Mouse (Mus musculus) liver, postnatal 0 days (tissue): ENCODE measurements around the gene Ttc28. TPM values are rescaled to one million over a fixed set of nuclear protein-coding genes. Genes with fewer than 3 reads are reported as not detected.

ENCODE experiments used
- ATAC-seq: fragments of 200-750 bp; cut with Nextera tagmentation; 2 replicates; pipeline ENCODE4 v1.8.0; 2017; ENCODE audit warnings: mild to moderate bottlenecking, moderate library complexity
- DNase-seq: peaks from one replicate; pipeline ENCODE4 v3.0.0-alpha.2; 2016
- H3K27ac ChIP-seq: fragments of 300-500 bp; sonication (generic); 2 replicates; pipeline ENCODE4 v1.5.1; 2014; ENCODE audit warnings: antibody characterized with exemption, moderate library complexity, mild to moderate bottlenecking, low read depth
- H3K27me3 ChIP-seq: fragments of 300-500 bp; sonication (generic); 2 replicates; pipeline ENCODE4 v1.6.1; 2014; ENCODE audit warnings: low read length, control low read depth, mixed read lengths; ENCODE audit not compliant: insufficient read depth
- H3K36me3 ChIP-seq: fragments of 300-500 bp; sonication (generic); replicated peaks from 2 replicates; pipeline ENCODE4 v1.6.1; 2014; ENCODE audit warnings: mild to moderate bottlenecking, control low read depth, low read length, moderate library complexity, mixed read lengths; ENCODE audit not compliant: insufficient read depth
- H3K4me1 ChIP-seq: fragments of 300-500 bp; sonication (generic); 2 replicates; pipeline ENCODE4 v1.6.1; 2014; ENCODE audit warnings: antibody characterized with exemption, mild to moderate bottlenecking, control low read depth; ENCODE audit not compliant: insufficient read depth
- H3K4me2 ChIP-seq: fragments of 300-500 bp; sonication (generic); 2 replicates; pipeline ENCODE4 v1.6.1; 2014; ENCODE audit warnings: low read depth, mild to moderate bottlenecking, low read length, moderate library complexity, mixed read lengths
- H3K4me3 ChIP-seq: fragments of 300-500 bp; sonication (generic); 2 replicates; pipeline ENCODE4 v1.5.1; 2014; ENCODE audit warnings: low read depth, low read length
- H3K9ac ChIP-seq: fragments of 300-500 bp; sonication (generic); replicated peaks from 2 replicates; pipeline ENCODE4 v1.6.1; 2014; ENCODE audit warnings: mild to moderate bottlenecking, moderate library complexity
- H3K9me3 ChIP-seq: fragments of 300-500 bp; sonication (generic); 2 replicates; pipeline ENCODE4 v1.6.1; 2016; ENCODE audit warnings: mild to moderate bottlenecking, control low read depth, low read length, mixed read lengths
- CTCF ChIP-seq: sonication (generic); IDR thresholded peaks from 2 replicates; pipeline ENCODE4 v1.5.1; 2016; ENCODE audit warnings: antibody characterized with exemption, low read depth
- EP300 ChIP-seq: IDR thresholded peaks from 2 replicates; pipeline ENCODE4 v1.6.1; 2016; ENCODE audit warnings: antibody characterized with exemption, low read depth, mild to moderate bottlenecking
- WGBS: fragments of 180-500 bp; shearing (Covaris S2); extraction: QIAGEN DNeasy Blood & Tissue Kit; methylation state at CpG from one replicate; pipeline ENCODE4 v1.1.7; 2014; ENCODE audit not compliant: insufficient replicate concordance; 5-methylcytosine and 5-hydroxymethylcytosine counted together
- polyA plus RNA-seq: library from polyadenylated mRNA; unstranded; fragments of >200 nt; fragmentation: Nextera tagmentation; extraction: Ambion mirVana; gene quantifications from 2 replicates; pipeline ENCODE4 v1.2.1, GENCODE M21; 2015

The Ttc28 gene
- polyA plus RNA-seq, 1 experiment from 2014 or later = 0.73 TPM

DNA sequence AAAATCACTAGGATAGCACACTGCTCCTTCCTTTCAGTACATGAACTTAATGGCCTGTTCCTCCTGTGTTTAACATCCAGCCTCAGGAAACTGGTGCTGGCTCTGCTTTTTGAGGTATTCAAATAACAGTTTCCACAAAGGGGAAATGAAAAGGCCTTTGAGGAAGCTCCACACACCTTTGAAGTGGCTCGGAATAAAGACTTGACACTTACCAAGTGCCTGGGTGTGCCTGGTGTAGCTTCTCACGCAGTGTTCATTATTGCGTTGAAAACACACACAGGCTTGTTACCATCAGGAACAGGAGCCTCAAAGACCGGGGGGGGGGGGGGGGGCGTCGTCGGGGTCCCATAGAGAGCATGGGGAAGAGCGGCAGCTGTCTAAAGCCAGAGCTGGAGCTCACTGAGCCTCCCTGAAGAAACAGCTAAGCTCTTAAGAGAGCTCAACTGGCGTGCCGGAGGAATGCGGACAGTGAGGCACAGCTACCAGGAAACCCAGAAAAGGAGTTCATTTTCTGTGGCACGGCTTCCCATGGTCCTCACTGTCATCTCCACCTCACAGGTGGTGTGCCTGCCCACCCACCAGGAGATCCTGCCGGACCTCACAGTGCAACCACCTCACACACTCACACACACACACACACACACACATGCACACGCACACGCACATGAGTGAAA lies 320.7 kb downstream of the Ttc28 start:
- H3K27ac ChIP-seq = no peak overlapping the region
- ATAC-seq (no peak), DNase-seq (no peak)
- H3K9me3 ChIP-seq = no peaks in the 10 kb centered on the region
- WGBS = 55% methylated on average over 15 of the region's 15 CpGs
- no peak overlapping the region for H3K9ac ChIP-seq
- H3K27me3 ChIP-seq = no peaks in the 10 kb centered on the region
- H3K4me3 ChIP-seq = no peak overlapping the region
- TF ChIP-seq EP300 = no peak
- TF ChIP-seq CTCF = no peak
- no peak overlapping the region for H3K4me2 ChIP-seq
- no peaks in the 10 kb centered on the region for H3K4me1 ChIP-seq
- no peaks in the 10 kb centered on the region for H3K36me3 ChIP-seq

- H3K4me2 ChIP-seq = no peak overlapping the region
- no peak overlapping the region for H3K27ac ChIP-seq
- no peak overlapping the region for H3K9ac ChIP-seq
- no peak overlapping the region for H3K4me3 ChIP-seq
- ATAC-seq = no peak
- H3K4me1 ChIP-seq = no peaks in the 10 kb centered on the region
- 75% methylated on average over 16 of the region's 16 CpGs for WGBS
- H3K9me3 ChIP-seq = no peaks in the 10 kb centered on the region
- H3K27me3 ChIP-seq = no peaks in the 10 kb centered on the region
- no peaks in the 10 kb centered on the region for H3K36me3 ChIP-seq
- no peak for DNase-seq
- no peak for TF ChIP-seq EP300
- TF ChIP-seq CTCF = no peak
These were observed 321.5 kb downstream of the Ttc28 start for GRCm38 (mm10) chr5:111200915-111201610.

- DNase-seq (no peak), ATAC-seq (no peak)
- H3K4me2 ChIP-seq = no peak overlapping the region
- H3K36me3 ChIP-seq = no peaks in the 10 kb centered on the region
- TF ChIP-seq EP300 (no peak), CTCF (no peak)
- H3K27ac ChIP-seq = no peak overlapping the region
- H3K9ac ChIP-seq = no peak overlapping the region
- H3K4me1 ChIP-seq = 0 out of 2 replicates have a peak, but pooled peaks cover 3% of the 10 kb centered on the region
- H3K9me3 ChIP-seq = no peaks in the 10 kb centered on the region
- H3K4me3 ChIP-seq = no peak overlapping the region
- WGBS = 62% methylated on average over 5 of the region's 5 CpGs
- H3K27me3 ChIP-seq = no peaks in the 10 kb centered on the region
These were observed 324.6 kb downstream of the Ttc28 start for GRCm38 (mm10) chr5:111204221-111204620.

DNA sequence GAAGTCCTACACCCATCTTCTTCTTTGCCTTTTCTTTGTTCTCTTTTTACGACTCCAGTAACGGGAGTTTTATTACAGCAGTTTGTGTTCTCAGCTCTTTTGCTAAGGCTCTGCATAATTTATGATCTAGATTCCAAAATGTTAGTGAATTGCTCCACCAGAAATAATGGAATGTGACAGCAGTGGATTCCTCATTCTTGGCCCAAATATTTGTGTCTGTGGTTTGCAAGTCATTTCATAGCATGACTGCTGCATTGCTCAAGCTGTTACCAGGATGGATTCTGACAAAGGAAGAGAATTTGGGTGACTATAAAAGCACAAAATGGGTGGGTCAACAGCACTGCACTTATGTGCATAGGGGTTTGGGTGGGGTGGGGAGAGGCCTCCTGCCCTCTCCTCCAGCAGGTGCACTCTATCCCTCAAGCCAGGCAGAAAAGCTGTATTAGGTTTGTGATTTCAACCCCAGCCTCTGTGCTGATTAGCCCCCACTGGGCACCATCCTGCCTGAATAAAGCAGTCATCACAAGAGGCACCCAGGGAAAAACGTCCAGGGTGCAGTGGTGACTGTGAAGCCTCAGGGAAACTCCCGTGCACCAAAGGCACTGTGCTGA lies 325.5 kb downstream of the Ttc28 start:
- no peak overlapping the region for H3K9ac ChIP-seq
- H3K4me3 ChIP-seq = no peak overlapping the region
- no peaks in the 10 kb centered on the region for H3K9me3 ChIP-seq
- WGBS = 56% methylated on average over 4 of the region's 4 CpGs
- H3K27me3 ChIP-seq = no peaks in the 10 kb centered on the region
- no peak overlapping the region for H3K27ac ChIP-seq
- DNase-seq (no peak), ATAC-seq (no peak)
- H3K4me2 ChIP-seq = no peak overlapping the region
- H3K36me3 ChIP-seq = no peaks in the 10 kb centered on the region
- no peak for TF ChIP-seq CTCF
- TF ChIP-seq EP300 = no peak
- 0 out of 2 replicates have a peak, but pooled peaks cover 3% of the 10 kb centered on the region for H3K4me1 ChIP-seq

DNA sequence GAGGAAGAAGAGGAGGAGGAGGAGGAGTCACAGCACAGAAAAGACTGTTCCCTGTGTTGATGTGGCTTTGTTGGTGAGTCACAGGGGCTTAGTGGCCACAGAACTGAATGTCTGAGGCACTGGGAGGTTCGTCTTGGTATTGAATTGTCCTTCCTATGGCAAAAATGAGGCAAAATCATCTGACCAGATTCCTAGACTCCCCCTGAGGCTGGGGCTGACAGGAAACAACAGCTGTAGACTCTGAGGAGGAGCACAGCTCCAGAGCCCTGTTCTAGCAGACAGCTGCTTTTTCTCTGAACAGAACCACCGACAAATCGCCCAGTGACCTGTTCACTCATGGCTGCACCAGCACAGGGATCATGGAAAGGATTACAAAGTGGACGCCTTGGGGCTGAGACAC lies 326.2 kb downstream of the Ttc28 start:
- H3K4me2 ChIP-seq = no peak overlapping the region
- TF ChIP-seq CTCF (no peak), EP300 (no peak)
- 48% methylated on average over 4 of the region's 4 CpGs for WGBS
- no peak for DNase-seq
- H3K4me1 ChIP-seq = 0 out of 2 replicates have a peak, but pooled peaks cover 3% of the 10 kb centered on the region
- no peaks in the 10 kb centered on the region for H3K27me3 ChIP-seq
- ATAC-seq = no peak
- no peaks in the 10 kb centered on the region for H3K36me3 ChIP-seq
- no peak overlapping the region for H3K9ac ChIP-seq
- H3K9me3 ChIP-seq = no peaks in the 10 kb centered on the region
- H3K4me3 ChIP-seq = no peak overlapping the region
- H3K27ac ChIP-seq = no peak overlapping the region

DNA sequence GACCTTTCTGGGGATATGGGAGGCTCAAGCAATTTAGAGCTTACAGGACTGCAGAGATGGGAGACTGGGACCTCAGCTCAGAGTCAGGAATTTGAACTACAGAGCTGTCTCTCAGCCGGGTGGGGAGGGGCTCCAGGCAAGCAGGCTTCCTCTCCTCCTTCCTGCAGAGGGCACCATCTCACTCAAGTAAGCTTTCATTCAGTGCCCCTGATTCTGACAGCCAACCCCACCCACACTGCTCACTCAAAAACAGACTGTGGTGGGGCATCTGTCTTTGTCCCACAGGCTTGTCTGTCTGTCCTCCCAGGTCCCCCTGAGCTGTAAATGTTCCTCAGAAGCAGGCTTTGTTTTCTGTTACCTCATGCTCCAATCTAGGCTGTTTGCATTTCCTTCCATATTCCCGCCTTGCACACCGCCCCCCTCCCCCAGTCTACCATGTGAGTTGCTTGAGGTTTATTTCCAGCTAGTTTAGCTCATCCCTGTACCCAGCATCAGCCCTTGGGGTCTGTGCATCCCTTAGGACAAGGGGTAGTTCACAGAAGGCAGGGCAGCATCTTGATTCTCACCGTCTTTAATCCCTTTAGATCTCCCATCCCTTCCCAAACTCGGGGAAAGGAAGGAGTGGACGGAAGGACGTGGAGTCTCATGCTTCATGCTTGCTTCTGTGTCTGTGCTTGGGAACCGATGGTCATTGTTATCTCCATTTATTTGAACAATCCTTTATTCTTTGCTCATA lies 328.5 kb downstream of the Ttc28 start:
- H3K27me3 ChIP-seq = no peaks in the 10 kb centered on the region
- H3K4me2 ChIP-seq = peak overlapping the region; percentile 18; the same call in 1 of the 2 replicates
- TF ChIP-seq EP300 = no peak
- TF ChIP-seq CTCF = peak; percentile 50
- H3K4me3 ChIP-seq = no peak overlapping the region
- no peaks in the 10 kb centered on the region for H3K9me3 ChIP-seq
- 0 out of 2 replicates have a peak, but pooled peaks cover 3% of the 10 kb centered on the region for H3K4me1 ChIP-seq
- H3K36me3 ChIP-seq = no peaks in the 10 kb centered on the region
- H3K9ac ChIP-seq = no peak overlapping the region
- whole genome bisulfite sequencing = 39% methylated on average over 8 of the region's 8 CpGs
- H3K27ac ChIP-seq = no peak overlapping the region
- ATAC-seq = no peak
- peak; percentile 34 for DNase-seq
